Mouse (Mus musculus): ENCODE data around the gene Pdk2.
A peak's percentile ranks its signal among the peaks of the same experiment; 100 is the strongest.
"Not testable (repeated sequence)": the region's sequence is repeated elsewhere in the genome, so short reads cannot be mapped to it uniquely, and the experiment has no call there.

The Pdk2 gene

GRCm38 (mm10) chr11:95026849-95027248, 14.3 kb downstream of the Pdk2 start:
- no peak for DNase-seq

GRCm38 (mm10) chr11:95026090-95026542, 15.0 kb downstream of the Pdk2 start:
- DNase-seq: no peak

- no peak for DNase-seq
Observed at GRCm38 (mm10) chr11:95025227-95026012, 15.7 kb downstream of the Pdk2 start.

- peak; percentile 58 to 72 for DNase-seq
Observed at GRCm38 (mm10) chr11:95024439-95025184, 16.5 kb downstream of the Pdk2 start.

- no peak for DNase-seq
Observed at GRCm38 (mm10) chr11:95023481-95023880, 17.7 kb downstream of the Pdk2 start.

- DNase-seq: no peak
Observed at GRCm38 (mm10) chr11:95022237-95022992, 18.7 kb downstream of the Pdk2 start.

- DNase-seq: no peak
Observed at GRCm38 (mm10) chr11:95015484-95015883, 25.7 kb downstream of the Pdk2 start.

- DNase-seq: no peak
Observed at GRCm38 (mm10) chr11:95012487-95012886, 28.7 kb downstream of the Pdk2 start.

- DNase-seq: no peak
Observed at GRCm38 (mm10) chr11:95012075-95012474, 29.1 kb downstream of the Pdk2 start.

GRCm38 (mm10) chr11:95011416-95011815, 29.7 kb downstream of the Pdk2 start:
- DNase-seq: no peak

- not testable (repeated sequence) for DNase-seq
Observed at GRCm38 (mm10) chr11:95010841-95011403, 30.2 kb downstream of the Pdk2 start.

GRCm38 (mm10) chr11:95010141-95010739, 30.9 kb downstream of the Pdk2 start:
- peak; percentile 60 to 69 for DNase-seq

- peak; percentile 84 to 90 for DNase-seq
Observed at GRCm38 (mm10) chr11:95009629-95010014, 31.5 kb downstream of the Pdk2 start, which contains the start of gene Samd14. Gene Samd14, plus strand, starts transcription at chr11:95009879.

- peak; percentile 52 to 66 for DNase-seq
Observed at GRCm38 (mm10) chr11:95008661-95009628, 32.2 kb downstream of the Pdk2 start.

- DNase-seq: no peak
Observed at GRCm38 (mm10) chr11:95007418-95007817, 33.7 kb downstream of the Pdk2 start.

- peak; percentile 91 to 93 for DNase-seq
Observed at GRCm38 (mm10) chr11:95006525-95007219, 34.5 kb downstream of the Pdk2 start.

GRCm38 (mm10) chr11:95006038-95006437, 35.1 kb downstream of the Pdk2 start:
- DNase-seq: no peak

GRCm38 (mm10) chr11:95004937-95005198, 36.3 kb downstream of the Pdk2 start:
- DNase-seq: no peak

GRCm38 (mm10) chr11:95004136-95004936, 36.8 kb downstream of the Pdk2 start:
- DNase-seq: peak in 1 of 2 experiments; percentile 37

- peak in 1 of 2 experiments; percentile 0 for DNase-seq
Observed at GRCm38 (mm10) chr11:95002705-95003104, 38.4 kb downstream of the Pdk2 start.
